Mouse (Mus musculus) midbrain, embryonic 14.5 days (tissue): ENCODE measurements around the gene Mre11a. TPM values are rescaled to one million over a fixed set of nuclear protein-coding genes. Genes with fewer than 3 reads are reported as not detected.

Experiments used
- ATAC-seq: fragments of 200-750 bp; cut with Nextera tagmentation; 2 replicates; pipeline ENCODE4 v1.8.0; 2017; ENCODE audit warnings: moderate number of reproducible peaks, moderate library complexity; ENCODE audit not compliant: low FRiP score, low TSS enrichment
- DNase-seq: peaks from one replicate; pipeline ENCODE4 v3.0.0-alpha.2; 2015
- H3K27ac ChIP-seq: fragments of 300-500 bp; sonication (generic); replicated peaks from 2 replicates; pipeline ENCODE4 v1.5.1; 2014; ENCODE audit warnings: mild to moderate bottlenecking, low read depth, low read length, moderate library complexity
- H3K27me3 ChIP-seq: fragments of 300-500 bp; sonication (generic); 2 replicates; pipeline ENCODE4 v1.6.1; 2014; ENCODE audit warnings: low read length, control low read depth, mixed read lengths; ENCODE audit not compliant: control insufficient read depth, insufficient read depth
- H3K36me3 ChIP-seq: fragments of 300-500 bp; sonication (generic); 2 replicates; pipeline ENCODE4 v1.6.1; 2014; ENCODE audit warnings: low read length, control low read depth; ENCODE audit not compliant: control insufficient read depth, insufficient read depth
- H3K4me1 ChIP-seq: fragments of 300-500 bp; sonication (generic); 2 replicates; pipeline ENCODE4 v1.6.1; 2014; ENCODE audit warnings: mild to moderate bottlenecking, antibody characterized with exemption, low read length, control low read depth; ENCODE audit not compliant: control insufficient read depth, insufficient read depth
- H3K4me2 ChIP-seq: fragments of 300-500 bp; sonication (generic); 2 replicates; pipeline ENCODE4 v1.6.1; 2014; ENCODE audit warnings: mild to moderate bottlenecking, low read length, moderate library complexity
- H3K4me3 ChIP-seq: fragments of 300-500 bp; sonication (generic); replicated peaks from 2 replicates; pipeline ENCODE4 v1.5.1; 2014; ENCODE audit warnings: low read depth, low read length
- H3K9ac ChIP-seq: fragments of 300-500 bp; sonication (generic); replicated peaks from 2 replicates; pipeline ENCODE4 v1.6.1; 2014; ENCODE audit warnings: mild to moderate bottlenecking, low read length, moderate library complexity
- H3K9me3 ChIP-seq: fragments of 300-500 bp; sonication (generic); 2 replicates; pipeline ENCODE4 v1.6.1; 2016; ENCODE audit warnings: low read length, control low read depth, mixed read lengths; ENCODE audit not compliant: control insufficient read depth
- WGBS: fragments of 180-500 bp; shearing (Covaris S2); extraction: QIAGEN DNeasy Blood & Tissue Kit; methylation state at CpG from one replicate; pipeline ENCODE4 v1.1.7; 2014; 5-methylcytosine and 5-hydroxymethylcytosine counted together
- polyA plus RNA-seq: library from polyadenylated mRNA; unstranded; fragments of >200 nt; fragmentation: Nextera tagmentation; extraction: Ambion mirVana; gene quantifications from 2 replicates; pipeline ENCODE4 v1.2.1, GENCODE M21; 2014

Gene Mre11a
- polyA plus RNA-seq, 1 experiment from 2014 or later: 16.1 TPM

GRCm38 (mm10) chr9:14839527-14839926, 55.1 kb downstream of the Mre11a start:
- Histone ChIP-seq H3K4me1 (no peaks in the 10 kb centered on the region), H3K27ac (no peak overlapping the region), H3K4me2 (no peak overlapping the region), H3K27me3 (no peaks in the 10 kb centered on the region), H3K9ac (no peak overlapping the region), H3K36me3 (peaks cover 16% of the 10 kb centered on the region; the same call in 1 of the 2 replicates), H3K9me3 (no peaks in the 10 kb centered on the region), H3K4me3 (no peak overlapping the region)
- DNase-seq (peak; percentile 74), ATAC-seq (peak; percentile 65)
- 41% methylated on average over 7 of the region's 7 CpGs for WGBS

- no peak overlapping the region for H3K4me2 ChIP-seq
- H3K27ac ChIP-seq: no peak overlapping the region
- H3K9me3 ChIP-seq: no peaks in the 10 kb centered on the region
- H3K36me3 ChIP-seq: 0 out of 2 replicates have a peak, but pooled peaks cover 12% of the 10 kb centered on the region
- no peak overlapping the region for H3K9ac ChIP-seq
- H3K4me3 ChIP-seq: no peak overlapping the region
- DNase-seq: no peak
- H3K27me3 ChIP-seq: no peaks in the 10 kb centered on the region
- ATAC-seq: peak; percentile 44; the same call in 1 of the 2 replicates
- 84% methylated on average over 5 of the region's 5 CpGs for WGBS
- no peaks in the 10 kb centered on the region for H3K4me1 ChIP-seq
Observed at GRCm38 (mm10) chr9:14839970-14840369, 55.5 kb downstream of the Mre11a start.

DNA sequence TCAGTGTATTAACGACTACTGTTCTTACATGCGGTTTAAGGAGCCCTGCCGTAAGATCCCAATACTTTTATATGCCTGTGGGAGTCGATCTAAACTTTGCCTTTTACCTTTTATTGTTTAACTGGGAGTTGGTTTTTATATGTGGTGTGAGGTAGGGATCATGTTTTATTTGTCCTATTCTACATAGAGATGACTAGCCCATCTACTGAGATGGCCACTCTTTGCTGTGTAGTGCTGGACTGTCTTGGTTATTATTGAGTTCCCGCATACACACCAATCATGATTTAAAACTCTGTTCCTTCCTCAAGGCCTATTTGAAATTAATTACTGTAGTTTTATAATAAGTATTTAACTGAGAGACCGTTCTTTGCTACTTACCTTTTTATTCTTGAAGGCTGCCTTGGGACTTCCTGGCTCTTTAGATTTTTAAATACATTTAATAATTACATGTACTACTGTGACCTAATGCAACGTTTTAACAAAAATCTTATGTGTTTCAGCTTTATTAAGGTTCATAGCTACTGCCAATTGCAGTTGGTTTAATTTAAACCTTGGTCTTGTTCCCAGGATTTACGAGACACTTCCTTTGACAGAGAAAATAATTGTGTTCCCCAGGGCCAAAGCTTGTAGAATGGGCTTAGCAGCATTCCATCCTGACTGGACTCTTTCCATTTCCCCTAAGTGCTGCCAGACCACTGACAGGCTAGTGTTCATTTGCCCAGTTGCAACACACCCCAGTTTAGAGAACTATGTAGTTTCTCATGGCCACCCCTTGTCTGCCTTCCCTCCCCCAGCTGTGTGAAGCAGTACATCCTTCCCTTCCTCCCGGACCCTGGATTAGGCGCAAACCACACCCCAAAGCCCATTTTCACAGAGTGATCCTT, 57.7 kb downstream of the Mre11a start:
- WGBS: 87% methylated on average over 10 of the region's 10 CpGs
- H3K27ac ChIP-seq: no peak overlapping the region
- H3K4me3 ChIP-seq: no peak overlapping the region
- H3K27me3 ChIP-seq: no peaks in the 10 kb centered on the region
- H3K9ac ChIP-seq: no peak overlapping the region
- H3K4me1 ChIP-seq: no peaks in the 10 kb centered on the region
- H3K4me2 ChIP-seq: no peak overlapping the region
- H3K9me3 ChIP-seq: no peaks in the 10 kb centered on the region
- H3K36me3 ChIP-seq: no peaks in the 10 kb centered on the region
- DNase-seq: peak; percentile 18
- no peak for ATAC-seq

- 93% methylated on average over 6 of the region's 6 CpGs for WGBS
- Histone ChIP-seq H3K36me3 (no peaks in the 10 kb centered on the region), H3K4me1 (no peaks in the 10 kb centered on the region), H3K4me3 (no peak overlapping the region), H3K27ac (no peak overlapping the region), H3K9me3 (no peaks in the 10 kb centered on the region), H3K27me3 (no peaks in the 10 kb centered on the region), H3K4me2 (no peak overlapping the region), H3K9ac (no peak overlapping the region)
- no peak for DNase-seq
- ATAC-seq: no peak
Observed at GRCm38 (mm10) chr9:14843311-14843857, 58.9 kb downstream of the Mre11a start.

DNA sequence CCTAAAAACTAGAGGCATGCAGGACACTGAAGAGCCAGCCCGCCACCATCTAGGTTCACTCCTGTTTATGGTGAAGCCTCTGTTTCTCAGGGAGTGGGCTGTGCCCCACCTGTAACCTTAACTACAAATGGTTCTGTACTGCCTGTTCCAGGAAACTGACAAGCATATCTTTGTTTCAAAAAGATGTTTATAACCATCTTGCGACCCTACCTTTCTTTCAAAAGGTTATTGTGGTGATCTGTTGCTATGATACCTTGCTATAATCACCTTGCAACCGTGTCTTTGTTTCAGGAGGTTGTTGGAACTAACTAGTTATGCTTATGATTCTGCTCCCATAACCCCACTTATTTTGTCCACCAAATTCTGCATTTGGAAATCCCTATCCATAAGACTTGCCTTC, 59.4 kb downstream of the Mre11a start:
- no peak overlapping the region for H3K4me2 ChIP-seq
- H3K36me3 ChIP-seq: no peaks in the 10 kb centered on the region
- 93% methylated on average over 3 of the region's 3 CpGs for WGBS
- no peaks in the 10 kb centered on the region for H3K9me3 ChIP-seq
- ATAC-seq: no peak
- H3K27ac ChIP-seq: no peak overlapping the region
- no peaks in the 10 kb centered on the region for H3K27me3 ChIP-seq
- no peak for DNase-seq
- H3K4me1 ChIP-seq: no peaks in the 10 kb centered on the region
- H3K9ac ChIP-seq: no peak overlapping the region
- H3K4me3 ChIP-seq: no peak overlapping the region

DNA sequence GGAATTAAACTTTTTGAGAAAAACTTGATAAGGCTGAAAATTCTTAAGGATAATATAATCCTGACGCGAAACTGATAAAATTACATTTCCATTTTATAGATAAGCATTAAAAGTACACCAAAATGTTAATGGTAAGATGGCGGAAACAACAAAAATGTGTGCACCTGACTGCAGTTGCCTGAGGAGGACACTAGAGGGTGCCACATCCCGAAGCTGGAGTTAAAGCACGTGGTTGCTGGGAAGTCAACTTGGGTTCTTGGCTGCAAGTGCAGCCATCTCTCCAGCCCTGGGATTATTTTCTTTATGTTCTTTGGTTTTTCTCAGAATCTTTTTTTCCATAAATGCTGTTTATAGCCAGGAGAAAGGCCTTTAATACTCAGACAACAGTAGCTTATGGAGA, 62.0 kb downstream of the Mre11a start:
- WGBS: 48% methylated on average over 5 of the region's 5 CpGs
- Histone ChIP-seq H3K4me2 (no peak overlapping the region), H3K36me3 (no peaks in the 10 kb centered on the region)

DNA sequence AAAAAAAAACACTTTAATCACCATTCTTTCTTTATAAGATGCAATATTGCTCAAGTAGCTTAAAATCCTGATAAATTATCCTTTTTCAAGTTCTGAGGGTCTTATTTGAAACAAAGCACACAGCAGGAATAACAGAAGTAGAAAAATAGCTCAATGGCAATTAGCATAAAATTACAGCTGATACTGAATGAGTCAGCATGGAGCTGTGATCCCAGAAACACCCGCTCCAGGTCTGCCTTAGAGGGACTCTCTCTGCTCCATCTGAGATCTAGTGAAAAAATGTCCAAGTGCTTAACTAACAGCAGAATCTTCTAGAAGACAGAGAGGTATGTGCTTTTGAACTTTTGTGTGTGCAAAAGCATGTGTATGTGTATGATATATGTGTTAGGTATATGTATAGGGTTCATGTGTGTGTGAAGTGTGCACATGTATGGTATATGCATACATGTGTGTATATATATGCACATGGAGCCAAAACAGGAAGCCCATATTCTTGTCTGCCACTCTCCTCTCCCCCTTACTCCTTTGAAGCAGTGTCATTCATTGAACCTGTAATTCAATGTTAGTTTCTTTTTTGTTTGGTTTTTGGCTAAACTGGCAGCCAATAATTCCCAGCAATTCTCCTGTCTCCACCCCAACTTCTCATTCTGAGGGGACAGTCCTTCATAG, 63.9 kb downstream of the Mre11a start:
- 82% methylated on average over 1 of the region's 1 CpGs for WGBS
- no peak for ATAC-seq
- Histone ChIP-seq H3K36me3 (no peaks in the 10 kb centered on the region), H3K4me3 (no peak overlapping the region), H3K9ac (no peak overlapping the region), H3K4me1 (no peaks in the 10 kb centered on the region), H3K9me3 (no peaks in the 10 kb centered on the region), H3K27me3 (no peaks in the 10 kb centered on the region), H3K27ac (no peak overlapping the region), H3K4me2 (no peak overlapping the region)
- DNase-seq: no peak

More for the DNA sequence above, 62.0 kb downstream of the Mre11a start:
- Histone ChIP-seq H3K4me1 (no peaks in the 10 kb centered on the region), H3K9ac (no peak overlapping the region), H3K9me3 (no peaks in the 10 kb centered on the region), H3K4me3 (no peak overlapping the region), H3K27me3 (no peaks in the 10 kb centered on the region), H3K27ac (no peak overlapping the region)
- DNase-seq (peak; percentile 21), ATAC-seq (no peak)

- Histone ChIP-seq H3K4me3 (no peak overlapping the region), H3K27me3 (peaks cover 9% of the 10 kb centered on the region; the same call in 1 of the 2 replicates), H3K9ac (no peak overlapping the region), H3K36me3 (no peaks in the 10 kb centered on the region), H3K27ac (no peak overlapping the region), H3K4me2 (no peak overlapping the region), H3K4me1 (no peaks in the 10 kb centered on the region; the same call in 1 of the 2 replicates), H3K9me3 (no peaks in the 10 kb centered on the region)
- 48% methylated on average over 4 of the region's 4 CpGs for WGBS
- ATAC-seq: no peak
- DNase-seq: peak; percentile 19
Observed at GRCm38 (mm10) chr9:14854585-14854984, 70.1 kb downstream of the Mre11a start.
